ENCODE assay signal across 14 mouse cellular contexts in the genomic region with DNA sequence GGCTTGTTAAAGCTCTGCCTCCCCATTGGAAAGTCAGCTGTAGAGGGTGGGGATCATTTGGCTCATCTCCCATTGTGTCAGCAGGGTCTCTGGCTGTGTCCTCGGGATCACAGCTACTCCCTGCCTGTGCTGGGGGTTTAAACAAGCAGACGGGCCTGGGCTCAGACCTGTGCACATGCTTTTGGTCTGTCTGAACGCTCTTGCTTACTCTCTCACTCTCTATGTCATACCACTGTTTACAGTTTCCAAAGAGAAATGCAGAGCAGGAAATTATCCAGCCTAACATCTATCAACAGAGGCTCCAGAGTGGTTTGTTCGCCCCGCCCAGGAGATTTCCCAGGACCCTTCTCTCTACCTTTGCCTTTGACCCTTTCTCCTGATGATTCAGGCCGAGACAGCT. TPM values are rescaled to one million over a fixed set of nuclear protein-coding genes. Genes with fewer than 3 reads are reported as not detected.
DNase-seq lines count a peak whose midpoint lies in the region; ATAC-seq and TF ChIP-seq lines count a peak whose summit lies in the region.
"Had no signal": no experiment of that assay in that cellular context is flagged by ENCODE, and none has a peak within 500 bp of the region (broad histone marks: within the 10 kb centered on the region; RNA-seq: fewer than 3 reads in every experiment).

No protein-coding gene starts in this region.

- TF ChIP-seq POLR2A in CH12.LX (IDR thresholded peaks at IDR 0.05; ENCODE audit: low read depth, low read length), result no peak

- H3K79me2 ChIP-seq in CH12.LX (replicated peaks; ENCODE audit: control insufficient read depth, extremely low read depth, insufficient read depth, poor library complexity, severe bottlenecking), result no peaks in the 10 kb centered on the region

- dilution Hi-C loops in CH12.LX (cut with MboI; ENCODE audit: extremely low pct_ligation_motif_present, extremely low pct_unique_long_range_greater_than_20kb, low sequenced_read_pairs), result no loop called here

- H3K9ac ChIP-seq in forebrain, embryonic 13.5 days, result no peak overlapping the region
- H3K9ac ChIP-seq in forebrain, embryonic 11.5 days (ENCODE audit: low read length), result no peak overlapping the region
- no peak overlapping the region for H3K9ac ChIP-seq in intestine, embryonic 15.5 days
- H3K9ac ChIP-seq in intestine, postnatal 0 days (ENCODE audit: low read depth, low read length), result no peak overlapping the region
- 0 out of 2 replicates have a peak overlapping the region, but pooled peaks have one; percentile 0 for H3K9ac ChIP-seq in CH12.LX (ENCODE audit: insufficient read depth, low read depth)
- H3K9ac ChIP-seq in lung, postnatal 0 days (replicated peaks; ENCODE audit: low read depth), result no peak overlapping the region
- H3K9ac ChIP-seq: kidney, embryonic 15.5 days; liver, embryonic 12.5 days had no signal

- no peak for DNase-seq in forebrain, embryonic 11.5 days (ENCODE audit: low spot score)
- DNase-seq in CH12.LX (ENCODE audit: extremely low read depth), result no peak
- peak; percentile 45 for DNase-seq in lung, postnatal 0 days (ENCODE audit: low spot score)
- no peak for DNase-seq in gastrocnemius, postnatal 36 days
- DNase-seq: B cell, adult 2 months; cerebellum, postnatal 36 days; spleen, adult 18-20 months; thymus, adult 18-20 months had no signal

- H3K4me3 ChIP-seq in forebrain, embryonic 13.5 days, result no peak overlapping the region
- no peak overlapping the region for H3K4me3 ChIP-seq in forebrain, embryonic 11.5 days (ENCODE audit: low read depth, low read length)
- H3K4me3 ChIP-seq in intestine, embryonic 15.5 days (replicated peaks), result no peak overlapping the region
- no peak overlapping the region for H3K4me3 ChIP-seq in intestine, postnatal 0 days (ENCODE audit: low read depth, low read length)
- H3K4me3 ChIP-seq in CH12.LX (replicated peaks in 1 of 3; ENCODE audit: low read depth in 2 of 3, low read length in 2 of 3, poor library complexity in 1 of 3), result no peak overlapping the region
- no peak overlapping the region for H3K4me3 ChIP-seq in lung, postnatal 0 days (ENCODE audit: low read depth, low read length)
- H3K4me3 ChIP-seq: kidney, embryonic 15.5 days; liver, embryonic 12.5 days had no signal

- no peak for ATAC-seq in forebrain, embryonic 13.5 days
- no peak for ATAC-seq in forebrain, embryonic 11.5 days (replicated peaks; ENCODE audit: low FRiP score)
- ATAC-seq in intestine, embryonic 15.5 days, result 0 out of 2 replicates have a peak, but pooled peaks have one; percentile 17
- ATAC-seq in intestine, postnatal 0 days, result no peak
- ATAC-seq in lung, postnatal 0 days, result peak; percentile 76
- ATAC-seq in erythroblast, adult 5-6 weeks (replicated peaks; ENCODE audit: low FRiP score, poor library complexity, severe bottlenecking), result no peak
- ATAC-seq: liver, embryonic 12.5 days had no signal

- no peak for TF ChIP-seq RAD21 in CH12.LX (IDR thresholded peaks at IDR 0.05; ENCODE audit: low read depth, low read length)

- TF ChIP-seq CTCF in intestine, postnatal 0 days (IDR thresholded peaks at IDR 0.05; ENCODE audit: low read depth), result no peak
- no peak for TF ChIP-seq CTCF in CH12.LX (conservative IDR thresholded peaks at IDR 0.05 in 1 of 2, IDR thresholded peaks at IDR 0.05 in 1 of 2; ENCODE audit: low read depth in 2 of 2, low read length in 2 of 2)
- no peak for TF ChIP-seq CTCF in lung, postnatal 0 days (IDR thresholded peaks at IDR 0.05)

- TF ChIP-seq EP300 in CH12.LX (IDR thresholded peaks at IDR 0.05; ENCODE audit: low read length), result no peak
- peak; percentile 55 for TF ChIP-seq EP300 in lung, postnatal 0 days (IDR thresholded peaks at IDR 0.05)

- peaks cover 26% of the 10 kb centered on the region for H3K4me1 ChIP-seq in forebrain, embryonic 13.5 days
- H3K4me1 ChIP-seq in forebrain, embryonic 11.5 days (replicated peaks; ENCODE audit: control insufficient read depth, insufficient read depth, low read length), result 0 out of 2 replicates have a peak, but pooled peaks cover 4% of the 10 kb centered on the region
- H3K4me1 ChIP-seq in intestine, embryonic 15.5 days (replicated peaks), result peaks cover 5% of the 10 kb centered on the region
- peaks cover 8% of the 10 kb centered on the region; the same call in 1 of the 2 replicates for H3K4me1 ChIP-seq in intestine, postnatal 0 days (replicated peaks; ENCODE audit: control insufficient read depth, insufficient read depth, low read length)
- H3K4me1 ChIP-seq in CH12.LX (ENCODE audit: control insufficient read depth in 1 of 2, insufficient read depth in 2 of 2), result peaks cover 6 to 16% of the 10 kb centered on the region in 2 experiments
- peaks cover 5% of the 10 kb centered on the region; the same call in 1 of the 2 replicates for H3K4me1 ChIP-seq in lung, postnatal 0 days (ENCODE audit: insufficient read depth, low read depth, low read length)

- H3K27me3 ChIP-seq in forebrain, embryonic 13.5 days, result no peaks in the 10 kb centered on the region
- H3K27me3 ChIP-seq in forebrain, embryonic 11.5 days (ENCODE audit: control insufficient read depth, insufficient read depth, low read length), result no peaks in the 10 kb centered on the region
- H3K27me3 ChIP-seq in intestine, embryonic 15.5 days (replicated peaks), result no peaks in the 10 kb centered on the region
- H3K27me3 ChIP-seq in intestine, postnatal 0 days (replicated peaks; ENCODE audit: control insufficient read depth, insufficient read depth, low read length), result no peaks in the 10 kb centered on the region
- peaks cover 12% of the 10 kb centered on the region for H3K27me3 ChIP-seq in CH12.LX (replicated peaks)
- H3K27me3 ChIP-seq in lung, postnatal 0 days (replicated peaks; ENCODE audit: insufficient read depth, low read length), result no peaks in the 10 kb centered on the region
- H3K27me3 ChIP-seq: kidney, embryonic 15.5 days; liver, embryonic 12.5 days had no signal

- H3K9me3 ChIP-seq in forebrain, embryonic 13.5 days (replicated peaks), result no peaks in the 10 kb centered on the region
- no peaks in the 10 kb centered on the region for H3K9me3 ChIP-seq in forebrain, embryonic 11.5 days (ENCODE audit: control insufficient read depth, low read length)
- no peaks in the 10 kb centered on the region for H3K9me3 ChIP-seq in intestine, embryonic 15.5 days
- no peaks in the 10 kb centered on the region for H3K9me3 ChIP-seq in intestine, postnatal 0 days (ENCODE audit: control insufficient read depth)
- no peaks in the 10 kb centered on the region for H3K9me3 ChIP-seq in CH12.LX (replicated peaks; ENCODE audit: low read length)
- no peaks in the 10 kb centered on the region for H3K9me3 ChIP-seq in lung, postnatal 0 days (ENCODE audit: low read length)
- H3K9me3 ChIP-seq: kidney, embryonic 15.5 days; liver, embryonic 12.5 days had no signal

- in situ Hi-C loops in CH12.LX (cut with MboI; ENCODE audit: low pct_ligation_motif_present, low pct_unique_long_range_greater_than_20kb, low sequenced_read_pairs), result no loop called here

- no peak overlapping the region for H3K4me2 ChIP-seq in forebrain, embryonic 13.5 days
- H3K4me2 ChIP-seq in forebrain, embryonic 11.5 days (ENCODE audit: low read depth, low read length, severe bottlenecking), result no peak overlapping the region
- H3K4me2 ChIP-seq in intestine, embryonic 15.5 days (replicated peaks), result no peak overlapping the region
- no peak overlapping the region for H3K4me2 ChIP-seq in intestine, postnatal 0 days (replicated peaks; ENCODE audit: low read depth)
- peak overlapping the region; percentile 79; the same call in 1 of the 2 replicates for H3K4me2 ChIP-seq in CH12.LX (ENCODE audit: insufficient read depth, low read depth, poor library complexity, severe bottlenecking)
- H3K4me2 ChIP-seq in lung, postnatal 0 days (replicated peaks; ENCODE audit: low read depth, low read length), result no peak overlapping the region
- H3K4me2 ChIP-seq: kidney, embryonic 15.5 days; liver, embryonic 12.5 days had no signal

- intact Hi-C loops in gastrocnemius, postnatal 36 days (cut with DNase I), result no loop called here

- no peaks in the 10 kb centered on the region for H3K36me3 ChIP-seq in forebrain, embryonic 13.5 days (ENCODE audit: poor library complexity, severe bottlenecking)
- no peaks in the 10 kb centered on the region for H3K36me3 ChIP-seq in forebrain, embryonic 11.5 days (ENCODE audit: control insufficient read depth, insufficient read depth, low read length)
- H3K36me3 ChIP-seq in intestine, embryonic 15.5 days, result no peaks in the 10 kb centered on the region
- H3K36me3 ChIP-seq in intestine, postnatal 0 days (ENCODE audit: control insufficient read depth, insufficient read depth), result no peaks in the 10 kb centered on the region
- H3K36me3 ChIP-seq in CH12.LX (replicated peaks in 1 of 2; ENCODE audit: control insufficient read depth in 1 of 2, insufficient read depth in 1 of 2, low read length in 1 of 2), result no peaks in the 10 kb centered on the region
- no peaks in the 10 kb centered on the region for H3K36me3 ChIP-seq in lung, postnatal 0 days (ENCODE audit: insufficient read depth, low read length)
- H3K36me3 ChIP-seq: kidney, embryonic 15.5 days; liver, embryonic 12.5 days had no signal

- 76% methylated on average over 6 of the region's 6 CpGs for WGBS in forebrain, embryonic 13.5 days
- 81% methylated on average over 6 of the region's 6 CpGs for WGBS in forebrain, embryonic 11.5 days
- WGBS in intestine, embryonic 15.5 days, result 39% methylated on average over 6 of the region's 6 CpGs
- WGBS in intestine, postnatal 0 days, result 37% methylated on average over 6 of the region's 6 CpGs
- 41% methylated on average over 6 of the region's 6 CpGs for WGBS in lung, postnatal 0 days

- peak overlapping the region; percentile 65 for H3K27ac ChIP-seq in forebrain, embryonic 13.5 days
- no peak overlapping the region for H3K27ac ChIP-seq in forebrain, embryonic 11.5 days (ENCODE audit: low read depth, low read length)
- H3K27ac ChIP-seq in intestine, embryonic 15.5 days, result no peak overlapping the region
- no peak overlapping the region for H3K27ac ChIP-seq in intestine, postnatal 0 days (ENCODE audit: low read depth, low read length)
- no peak overlapping the region for H3K27ac ChIP-seq in CH12.LX (ENCODE audit: insufficient read depth, low read depth)
- H3K27ac ChIP-seq in lung, postnatal 0 days (ENCODE audit: low read length), result 0 out of 2 replicates have a peak overlapping the region, but pooled peaks have one; percentile 40
- H3K27ac ChIP-seq: kidney, embryonic 15.5 days; liver, embryonic 12.5 days had no signal

RNA-seq across cellular contexts. Expression of a gene that starts 8.1 kb away (rescaled TPM):
- polyA plus RNA-seq in forebrain, embryonic 13.5 days (2015; fragmentation: Nextera tagmentation; extraction: Ambion mirVana), result 112 and 124 TPM in 2 replicates
- polyA plus RNA-seq in forebrain, embryonic 11.5 days (2014; fragmentation: Nextera tagmentation; extraction: Ambion mirVana), result 112 and 116 TPM in 2 replicates
- polyA plus RNA-seq in intestine, embryonic 15.5 days (2015; fragmentation: Nextera tagmentation; extraction: Ambion mirVana), result 65.9 and 67.6 TPM in 2 replicates
- polyA plus RNA-seq in intestine, postnatal 0 days (2015; fragmentation: Nextera tagmentation; extraction: Ambion mirVana), result 30.9 and 31.7 TPM in 2 replicates
- total RNA-seq in CH12.LX (2012; rRNA removed), result 45.6 and 53.2 TPM in 2 replicates
- 61.5 and 65.8 TPM in 2 replicates for total RNA-seq in CH12.LX (2014; rRNA removed)
- polyA plus RNA-seq in CH12.LX (2012; ENCODE audit: insufficient read length, low read depth), result 60.7 and 75.7 TPM in 2 replicates
- 52.8 and 56.1 TPM in 2 replicates for polyA plus RNA-seq in lung, postnatal 0 days (2015; fragmentation: Nextera tagmentation; extraction: Ambion mirVana)
- 8.1 and 10.2 TPM in 2 replicates for total RNA-seq in erythroblast, adult 5-6 weeks (2015; ENCODE audit: low replicate concordance)
- total RNA-seq in erythroblast, adult 5-6 weeks (2017; ENCODE audit: low replicate concordance), result 9.5 and 20.1 TPM in 2 replicates
- total RNA-seq in gastrocnemius, postnatal 36 days (2021), result 10 to 100 TPM in 1 of 2 experiments, 1 to 10 TPM in 1; 9.3 to 11.8 TPM

RNA-seq across cellular contexts. Expression of a gene that starts 23.4 kb away (rescaled TPM):
- 103 and 110 TPM in 2 replicates for polyA plus RNA-seq in forebrain, embryonic 13.5 days (2015; fragmentation: Nextera tagmentation; extraction: Ambion mirVana)
- 111 and 115 TPM in 2 replicates for polyA plus RNA-seq in forebrain, embryonic 11.5 days (2014; fragmentation: Nextera tagmentation; extraction: Ambion mirVana)
- polyA plus RNA-seq in intestine, embryonic 15.5 days (2015; fragmentation: Nextera tagmentation; extraction: Ambion mirVana), result 117 and 132 TPM in 2 replicates
- 185 and 202 TPM in 2 replicates for polyA plus RNA-seq in intestine, postnatal 0 days (2015; fragmentation: Nextera tagmentation; extraction: Ambion mirVana)
- total RNA-seq in CH12.LX (2012; rRNA removed) (51.9 and 58.5 TPM in 2 replicates), CH12.LX (2014; rRNA removed) (98.4 and 109 TPM in 2 replicates)
- polyA plus RNA-seq in CH12.LX (2012; ENCODE audit: insufficient read length, low read depth), result 60.3 and 79.3 TPM in 2 replicates
- polyA plus RNA-seq in lung, postnatal 0 days (2015; fragmentation: Nextera tagmentation; extraction: Ambion mirVana), result 80.2 and 84.7 TPM in 2 replicates
- total RNA-seq in erythroblast, adult 5-6 weeks (2015; ENCODE audit: low replicate concordance), result 16.3 and 18.1 TPM in 2 replicates
- total RNA-seq in erythroblast, adult 5-6 weeks (2017; ENCODE audit: low replicate concordance), result 28.4 and 29.0 TPM in 2 replicates
- 100 to 1,000 TPM; 486 to 490 TPM for total RNA-seq in gastrocnemius, postnatal 36 days (2021)

RNA-seq across cellular contexts. Expression of a gene that starts 46.3 kb away (rescaled TPM):
- 7.9 and 10.0 TPM in 2 replicates for polyA plus RNA-seq in forebrain, embryonic 13.5 days (2015; fragmentation: Nextera tagmentation; extraction: Ambion mirVana)
- 11.1 and 12.2 TPM in 2 replicates for polyA plus RNA-seq in forebrain, embryonic 11.5 days (2014; fragmentation: Nextera tagmentation; extraction: Ambion mirVana)
- 6.3 and 6.7 TPM in 2 replicates for polyA plus RNA-seq in intestine, embryonic 15.5 days (2015; fragmentation: Nextera tagmentation; extraction: Ambion mirVana)
- polyA plus RNA-seq in intestine, postnatal 0 days (2015; fragmentation: Nextera tagmentation; extraction: Ambion mirVana), result 2.5 and 2.8 TPM in 2 replicates
- total RNA-seq in CH12.LX (2012; rRNA removed), result 2.5 and 3.2 TPM in 2 replicates
- total RNA-seq in CH12.LX (2014; rRNA removed), result 9.0 and 9.8 TPM in 2 replicates
- polyA plus RNA-seq in CH12.LX (2012; ENCODE audit: insufficient read length, low read depth), result 5.6 and 6.8 TPM in 2 replicates
- polyA plus RNA-seq in lung, postnatal 0 days (2015; fragmentation: Nextera tagmentation; extraction: Ambion mirVana), result 2.5 and 2.7 TPM in 2 replicates
- 2.5 and 5.2 TPM in 2 replicates for total RNA-seq in erythroblast, adult 5-6 weeks (2015; ENCODE audit: low replicate concordance)
- total RNA-seq in erythroblast, adult 5-6 weeks (2017; ENCODE audit: low replicate concordance), result 1.4 and 3.7 TPM in 2 replicates
- total RNA-seq in gastrocnemius, postnatal 36 days (2021), result 1 to 10 TPM; 6.1 to 6.4 TPM

Comparison
In these comparisons a context has a peak if more than half of its experiments do, and no peak if none do; other contexts are left out.
1. ATAC-seq: peak in intestine, embryonic 15.5 days (single experiment) and lung, postnatal 0 days (single experiment); none in forebrain, embryonic 13.5 days (single experiment), forebrain, embryonic 11.5 days (single experiment), intestine, postnatal 0 days (single experiment) and erythroblast, adult 5-6 weeks (single experiment).
2. H3K27ac ChIP-seq: peak in forebrain, embryonic 13.5 days (single experiment) and lung, postnatal 0 days (single experiment); none in forebrain, embryonic 11.5 days (single experiment), intestine, embryonic 15.5 days (single experiment), intestine, postnatal 0 days (single experiment) and CH12.LX (single experiment).